Mouse (Mus musculus) urinary bladder, postnatal 25 days (tissue): Measurements from ENCODE around the gene Slc30a4.

ENCODE experiments used
- DNase-seq: peaks from one replicate; pipeline ENCODE4 v3.0.0; 2022; ENCODE audit warnings: low spot score

Gene Slc30a4

DNA sequence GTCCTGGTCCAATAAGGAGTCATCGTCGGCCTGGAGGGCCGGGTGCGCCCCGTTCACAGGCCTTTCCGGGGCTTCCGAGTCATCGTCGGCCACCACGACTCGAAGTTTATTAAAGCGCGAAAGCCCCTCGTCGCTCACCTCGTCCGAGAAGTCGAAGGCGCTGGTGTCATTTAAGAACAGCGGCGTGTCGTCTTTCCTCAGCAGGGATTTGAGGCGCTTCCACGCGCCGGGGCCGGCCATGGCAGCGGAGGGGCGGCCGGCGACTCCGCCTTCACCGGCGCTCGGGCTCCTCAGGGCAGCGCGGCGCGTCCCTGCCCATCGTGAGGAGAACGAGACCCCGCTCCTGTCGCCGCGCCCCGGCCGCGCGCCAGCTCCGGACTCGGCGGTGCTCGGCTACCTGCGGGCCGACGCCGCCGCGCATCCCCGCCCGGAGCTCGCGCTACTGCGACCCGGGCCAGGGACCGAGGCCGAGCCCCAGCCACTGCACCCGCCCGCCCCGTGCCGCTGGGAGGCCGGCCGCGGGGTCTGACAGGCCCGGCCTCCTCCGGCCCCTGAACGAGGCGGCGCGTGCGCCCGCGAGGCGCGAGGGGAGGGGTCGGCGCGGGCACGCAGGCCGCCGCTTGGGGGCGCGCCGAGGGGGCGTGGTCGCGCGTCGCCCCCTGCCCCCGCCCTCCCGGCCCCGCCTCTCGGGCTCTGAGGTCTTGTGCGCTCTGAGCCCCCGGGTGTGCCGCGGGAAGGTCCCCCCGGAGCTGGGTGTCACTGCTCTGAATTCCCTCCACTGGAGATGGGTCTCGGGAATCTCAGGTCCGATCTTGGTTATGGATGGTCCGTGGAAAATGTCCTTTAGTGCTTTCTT, at the start of gene Slc30a4:
Gene Slc30a4 (minus strand): TSS at position 483 of the 856 bp plus-strand sequence.
- DNase-seq = peak; percentile 72

DNA sequence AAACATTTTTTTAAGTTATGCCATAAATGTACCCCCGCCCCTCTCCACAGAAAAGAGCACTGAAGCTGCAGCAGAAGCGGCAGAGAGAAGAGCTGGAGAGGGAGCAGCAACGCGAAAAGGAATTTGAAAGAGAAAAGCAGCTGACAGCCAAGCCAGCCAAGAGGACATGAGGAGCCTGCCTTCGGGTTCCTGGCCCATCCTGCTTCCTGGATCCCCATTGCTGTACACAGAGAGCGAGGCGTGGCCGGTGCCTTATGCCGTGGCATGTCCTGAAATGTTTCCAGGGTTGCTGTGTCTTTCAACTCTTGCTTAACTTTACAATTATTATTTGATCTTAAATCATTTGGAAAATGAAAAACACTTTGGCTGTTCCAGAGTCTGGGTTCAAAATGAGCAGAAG, 44.0 kb upstream of the Slc30a4 start:
- no peak for DNase-seq

DNA sequence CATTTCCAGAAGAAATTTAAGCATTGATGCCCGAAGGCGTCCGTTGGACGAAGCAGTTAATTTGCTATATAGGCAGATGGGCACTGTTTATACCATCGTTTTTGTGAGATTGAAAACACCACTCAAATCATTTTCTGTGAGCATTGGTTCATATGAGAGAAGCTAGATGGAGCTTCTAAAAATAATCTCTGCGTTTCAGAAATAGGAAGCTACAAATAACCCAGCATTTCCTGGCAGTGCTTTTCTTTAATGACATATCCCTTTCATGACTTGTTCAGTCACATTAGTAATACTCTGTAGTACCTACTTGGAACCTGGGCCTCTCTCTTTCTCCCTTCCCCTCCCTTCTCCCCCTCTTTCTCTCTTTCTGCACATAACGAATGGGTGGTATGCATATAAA, 36.6 kb upstream of the Slc30a4 start:
- DNase-seq = no peak

DNA sequence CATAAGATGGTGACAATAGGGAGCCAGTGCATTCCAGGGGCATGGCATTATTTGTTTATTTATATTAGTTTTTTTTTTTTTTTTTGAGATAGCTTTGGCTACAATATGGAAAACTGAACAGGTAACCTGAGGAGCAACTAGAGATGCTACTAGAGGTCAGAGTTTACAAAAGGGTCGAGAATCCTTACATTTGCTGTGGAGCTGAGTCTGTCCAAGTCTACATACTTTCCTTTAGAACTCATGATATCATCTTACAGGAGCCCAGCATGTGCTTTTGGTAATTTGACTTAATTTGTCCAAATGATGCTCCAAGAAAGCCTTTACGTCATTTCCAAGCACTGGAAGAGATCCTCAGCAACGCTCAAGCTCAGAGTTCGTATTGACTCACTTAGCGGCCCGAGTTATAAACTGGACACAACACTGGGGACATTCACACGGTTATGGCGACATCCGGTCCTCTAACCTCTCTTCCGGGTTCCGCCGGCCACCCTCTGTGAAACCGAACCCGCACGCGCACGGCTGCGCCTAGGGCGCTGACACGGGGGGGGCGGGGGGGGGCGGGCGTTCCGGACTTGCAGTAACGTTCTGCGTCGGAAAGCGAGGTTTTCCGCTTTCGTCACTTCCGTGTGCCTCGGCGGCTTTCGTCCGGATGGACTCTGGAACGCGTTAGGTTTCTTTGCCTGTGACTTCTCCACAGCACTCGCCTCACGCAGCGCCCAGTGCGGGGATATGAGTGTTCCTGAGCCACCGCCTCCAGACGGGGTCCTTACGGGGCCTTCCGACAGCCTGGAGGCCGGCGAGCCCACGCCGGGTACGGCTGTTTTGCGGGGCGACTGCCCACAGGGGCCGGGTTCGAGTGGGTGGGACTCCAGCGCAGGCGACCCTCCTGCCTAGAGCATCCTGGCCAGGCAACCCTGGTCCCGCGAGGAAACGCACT, 35.7 kb upstream of the Slc30a4 start, which contains the start of gene Bloc1s6:
Gene Bloc1s6 (plus strand): TSS at position 610 of the 937 bp plus-strand sequence.
- DNase-seq = peak; percentile 82

DNA sequence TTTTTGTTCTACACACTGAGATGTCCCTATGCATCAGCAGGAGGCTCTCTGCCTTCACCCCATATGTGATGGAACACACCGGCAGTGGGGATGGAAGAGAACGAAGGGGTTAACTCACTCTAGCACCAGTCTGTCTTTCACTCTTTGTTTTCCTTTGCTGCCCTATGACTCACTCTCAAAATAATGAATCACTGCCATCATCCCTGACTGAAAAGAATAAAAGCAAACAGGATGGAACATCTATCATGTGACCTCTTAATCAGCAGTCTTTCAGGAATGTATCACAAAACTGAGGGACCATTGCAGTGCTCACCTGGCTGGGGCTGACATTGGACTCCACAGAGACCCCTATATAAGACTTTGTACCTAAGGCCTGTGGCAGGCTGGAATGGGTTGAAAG, 29.0 kb upstream of the Slc30a4 start:
- DNase-seq = no peak

DNA sequence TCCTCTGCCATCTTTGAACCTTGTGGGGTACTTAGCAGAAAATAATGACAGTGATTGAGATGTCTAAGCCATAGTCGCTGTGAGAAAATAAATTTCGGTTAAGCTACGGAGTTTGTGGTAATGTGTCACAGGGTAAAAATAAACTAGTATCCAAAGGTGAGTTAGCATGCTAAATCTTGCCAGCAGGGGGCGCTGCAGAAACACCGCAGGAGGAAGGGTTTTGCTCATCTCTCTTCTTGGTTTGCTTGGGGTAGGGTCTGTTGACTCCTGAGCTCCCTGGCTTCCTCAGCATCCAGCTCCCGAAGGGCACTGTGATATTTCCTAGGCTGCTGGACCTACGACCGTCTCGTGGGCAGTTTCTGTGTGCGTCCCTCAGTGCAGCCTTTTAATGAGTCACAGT, 23.1 kb upstream of the Slc30a4 start:
- peak; percentile 31 for DNase-seq

DNA sequence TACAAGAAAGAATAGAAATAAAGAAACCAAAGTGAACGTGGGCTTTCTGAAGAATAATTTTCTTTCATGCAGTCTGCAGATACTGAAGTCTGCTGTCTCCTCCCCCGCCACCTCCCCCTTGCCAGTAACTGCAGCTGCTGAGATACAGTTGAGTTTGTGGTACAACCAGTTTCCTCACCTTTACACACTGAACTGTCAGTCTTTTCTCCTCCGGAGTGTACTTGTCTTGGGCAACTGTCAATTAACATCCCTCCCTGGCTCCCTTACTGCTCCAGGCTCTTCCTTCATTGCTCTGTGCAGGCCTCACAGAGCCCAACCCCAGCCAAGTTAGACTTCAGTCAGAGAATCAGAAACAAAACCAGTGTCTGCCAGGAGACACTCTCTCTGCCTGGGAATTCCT, 18.1 kb upstream of the Slc30a4 start:
- DNase-seq = no peak

DNA sequence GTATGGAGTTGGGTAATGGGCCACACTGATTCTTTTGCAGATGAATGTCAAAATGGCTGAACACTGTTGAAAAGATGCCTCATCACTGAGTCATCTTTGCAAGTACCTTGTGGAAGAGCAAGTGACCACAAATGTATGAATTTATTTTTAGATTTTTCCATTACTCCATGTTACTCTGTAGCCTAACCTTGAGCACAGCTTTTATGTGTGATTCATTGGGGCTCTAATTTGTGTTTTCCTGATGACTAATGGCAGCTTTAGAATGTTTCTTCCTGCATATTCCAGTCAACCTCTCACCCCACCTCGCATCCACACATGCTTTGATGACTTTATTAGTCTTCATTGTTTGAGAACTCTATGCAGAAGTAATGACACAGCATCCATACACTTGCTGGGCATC, 16.8 kb upstream of the Slc30a4 start:
- no peak for DNase-seq

DNA sequence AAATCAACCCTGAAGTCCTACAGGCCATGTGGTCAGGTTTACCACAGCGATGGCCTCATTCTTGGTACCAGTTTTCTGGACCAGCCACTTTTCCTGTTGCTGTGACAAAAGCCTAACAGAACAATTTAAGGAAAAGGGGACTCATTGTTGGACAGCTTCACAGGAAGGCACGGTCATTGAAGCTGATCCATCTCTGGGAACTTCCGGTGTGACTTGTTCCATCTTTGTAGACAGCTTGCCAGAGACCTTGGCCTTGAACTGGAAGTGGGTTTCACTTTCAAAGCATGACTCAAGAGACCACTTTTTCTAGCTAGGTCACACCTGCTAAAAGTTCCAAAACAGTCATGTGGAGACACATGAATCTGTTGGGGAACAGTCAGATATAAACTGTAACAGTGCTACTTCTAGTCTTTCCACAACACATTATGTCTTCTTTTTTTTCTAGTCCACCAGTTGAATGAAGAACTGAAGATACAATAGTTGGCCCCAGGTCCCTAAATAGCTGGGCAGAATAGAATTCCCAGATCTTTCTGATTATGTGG, 13.9 kb upstream of the Slc30a4 start:
- no peak for DNase-seq

DNA sequence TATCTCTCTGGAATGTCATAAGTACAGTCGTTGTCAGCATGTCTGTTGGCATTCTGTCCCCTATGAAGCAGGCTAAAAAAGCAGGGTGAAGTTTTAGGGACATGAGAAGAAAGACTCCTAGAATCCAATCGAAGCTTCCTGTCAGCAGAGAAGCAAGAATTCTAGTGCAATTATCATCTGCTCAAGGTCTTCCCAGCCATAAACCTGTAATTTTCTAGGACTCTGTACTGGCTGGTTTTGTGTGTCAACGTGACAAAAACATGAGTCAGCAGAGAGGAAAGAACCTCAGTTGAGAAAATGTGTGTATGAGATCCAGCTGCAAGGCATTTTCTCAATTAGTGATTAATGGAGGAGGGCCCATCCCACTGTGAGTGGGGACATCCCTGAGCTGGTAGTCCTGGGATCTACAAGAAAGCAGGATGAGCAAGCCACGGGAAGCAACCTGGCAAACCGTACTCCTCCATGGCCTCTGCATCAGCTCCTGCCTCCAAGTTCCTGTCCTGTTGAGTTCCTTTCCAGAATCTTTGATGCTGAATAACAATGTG, 12.8 kb upstream of the Slc30a4 start:
- DNase-seq = no peak

DNA sequence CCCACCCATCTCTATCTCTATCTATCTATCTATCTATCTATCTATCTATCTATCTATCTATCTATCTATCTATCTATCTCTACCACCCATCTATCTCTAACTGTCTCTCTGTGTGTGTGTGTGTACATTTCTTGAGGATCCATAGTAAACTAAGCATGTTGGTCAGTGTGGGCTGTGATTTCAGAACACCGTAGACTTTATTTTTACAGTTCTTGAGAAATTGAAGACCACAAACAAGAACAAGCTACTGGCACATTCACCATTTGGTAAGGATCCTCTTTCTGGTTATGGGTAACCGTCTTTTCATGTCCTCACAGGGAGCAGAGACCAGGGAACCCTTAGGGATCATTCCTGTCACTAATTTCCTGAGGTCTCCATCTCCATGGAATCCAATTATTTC, 10.4 kb upstream of the Slc30a4 start:
- DNase-seq = no peak

DNA sequence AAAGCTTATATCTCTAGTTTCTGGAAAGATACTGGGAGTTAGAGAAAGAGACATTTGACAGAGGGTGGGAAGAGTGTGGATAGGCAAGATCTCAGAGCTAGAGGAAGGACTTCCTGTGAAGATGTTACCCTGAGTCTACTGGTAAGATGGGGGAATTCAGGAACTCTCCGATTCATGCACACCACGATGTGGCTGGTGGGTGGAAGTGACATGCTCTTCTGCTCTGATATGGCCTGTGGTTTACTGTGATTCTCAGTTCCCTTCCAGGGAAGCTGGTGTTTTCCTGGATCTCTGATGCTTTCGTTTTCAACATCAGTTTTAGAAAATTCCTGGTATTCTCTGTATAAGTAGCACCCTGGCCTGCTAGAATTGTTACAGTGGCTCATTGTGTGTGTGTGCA, 9.4 kb upstream of the Slc30a4 start:
- no peak for DNase-seq

DNA sequence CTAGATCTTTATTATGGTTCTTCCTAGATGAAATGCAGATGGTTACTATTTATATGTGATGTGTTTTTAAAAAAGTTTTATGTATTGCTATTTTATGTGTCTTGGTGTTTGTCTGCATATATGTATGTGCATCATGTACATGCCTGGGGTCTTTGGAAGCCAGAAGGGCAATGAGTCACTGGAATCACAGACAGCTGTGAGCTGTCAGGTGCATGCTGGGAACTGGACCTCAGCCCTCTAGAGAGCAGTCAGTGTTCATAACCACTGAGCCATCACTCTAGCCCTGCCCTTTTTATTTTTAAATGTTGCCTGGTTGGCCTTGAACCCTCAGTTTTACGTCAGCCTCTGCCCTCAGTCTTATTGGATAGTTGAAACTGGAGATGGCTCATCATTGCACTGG, 6.7 kb upstream of the Slc30a4 start:
- DNase-seq = no peak

DNA sequence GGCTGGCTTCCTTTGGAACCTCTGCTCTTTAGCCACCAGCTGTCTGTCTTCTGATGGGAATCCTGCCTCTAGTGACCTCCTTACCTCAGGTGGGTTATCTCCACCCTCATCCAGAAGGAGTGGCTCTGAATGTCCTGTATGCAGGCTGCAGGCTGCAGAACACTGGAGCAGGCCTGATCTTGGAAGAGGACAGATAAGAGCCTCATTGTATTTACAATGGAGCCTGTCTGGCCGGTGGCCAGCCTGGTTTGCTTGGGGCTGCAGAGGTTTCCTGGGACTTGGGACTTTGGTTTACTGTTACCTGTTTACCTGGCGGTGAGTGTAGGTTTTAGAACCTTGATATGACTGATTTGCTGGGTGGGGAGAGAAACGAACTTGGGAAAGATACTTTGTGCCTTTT, 5.6 kb upstream of the Slc30a4 start:
- no peak for DNase-seq

DNA sequence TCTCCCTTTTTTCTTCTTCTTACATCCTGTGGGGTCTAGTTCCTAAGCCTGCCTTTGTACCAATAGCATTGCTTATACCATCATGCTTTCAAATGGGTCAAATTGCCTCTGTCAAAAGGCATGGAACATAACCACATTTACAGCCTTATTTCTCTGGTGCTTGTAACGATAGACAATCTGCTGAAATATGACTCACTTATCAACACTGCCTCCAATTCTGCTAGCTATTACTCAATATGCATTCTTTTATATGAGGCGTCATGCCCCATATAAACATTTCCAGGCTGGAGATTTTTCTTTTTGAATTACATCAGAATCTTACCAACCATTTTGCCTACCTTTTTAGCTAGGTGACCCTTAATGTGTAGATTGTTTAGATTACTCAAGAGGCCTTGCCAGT, 2.1 kb upstream of the Slc30a4 start:
- no peak for DNase-seq

DNA sequence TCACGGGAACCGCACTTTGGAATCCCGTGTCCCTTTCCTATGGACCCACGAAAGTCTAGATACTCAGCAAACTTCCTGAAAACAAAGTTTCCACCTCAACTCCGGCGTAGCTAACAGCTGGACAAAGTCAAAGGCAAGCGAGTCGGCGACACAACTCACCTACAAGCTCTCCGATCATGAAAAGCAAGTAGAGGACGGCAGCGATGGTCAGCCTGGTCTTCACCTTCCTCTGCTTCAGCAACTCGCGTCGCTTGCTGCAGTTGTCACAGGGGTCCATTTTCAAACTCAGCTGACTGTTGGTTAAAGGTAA, 637 bp downstream of the Slc30a4 start:
- no peak for DNase-seq

DNA sequence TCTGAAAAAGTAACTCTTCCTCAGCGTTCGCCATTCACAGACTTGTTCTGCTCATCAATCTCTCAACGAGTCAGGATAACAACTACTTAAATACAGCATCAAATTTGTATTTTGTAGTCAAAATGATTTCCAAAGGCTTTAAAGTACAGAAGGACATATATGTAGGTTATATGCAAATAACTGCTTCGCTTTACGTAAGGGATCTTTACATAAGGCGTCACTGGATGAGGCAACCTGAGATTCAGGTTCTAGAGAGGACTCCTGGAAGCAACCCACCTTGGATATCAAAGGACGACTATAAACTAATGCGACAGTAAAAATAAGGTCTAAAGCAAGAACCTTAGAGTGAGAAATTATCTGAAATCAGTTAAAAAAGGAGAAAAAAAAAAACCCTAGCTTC, 1.5 kb downstream of the Slc30a4 start:
- no peak for DNase-seq

DNA sequence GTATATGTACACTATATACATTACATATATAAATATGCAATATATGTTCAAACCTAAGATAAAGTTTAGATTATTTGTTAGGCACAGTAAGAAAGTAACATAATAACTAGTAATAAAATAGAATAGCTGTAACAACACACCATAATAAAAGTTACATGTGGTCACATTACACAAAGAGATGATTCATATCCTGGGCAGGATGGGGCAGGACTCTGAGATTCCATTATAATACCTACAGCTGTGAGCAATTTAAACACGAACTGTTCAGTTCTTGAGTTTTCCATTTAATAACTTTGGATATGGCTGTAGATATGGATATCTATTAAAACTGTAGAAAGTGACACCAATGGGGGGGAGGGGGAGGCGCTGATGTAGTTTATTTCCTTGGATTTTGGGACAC, 4.9 kb downstream of the Slc30a4 start:
- DNase-seq = no peak

DNA sequence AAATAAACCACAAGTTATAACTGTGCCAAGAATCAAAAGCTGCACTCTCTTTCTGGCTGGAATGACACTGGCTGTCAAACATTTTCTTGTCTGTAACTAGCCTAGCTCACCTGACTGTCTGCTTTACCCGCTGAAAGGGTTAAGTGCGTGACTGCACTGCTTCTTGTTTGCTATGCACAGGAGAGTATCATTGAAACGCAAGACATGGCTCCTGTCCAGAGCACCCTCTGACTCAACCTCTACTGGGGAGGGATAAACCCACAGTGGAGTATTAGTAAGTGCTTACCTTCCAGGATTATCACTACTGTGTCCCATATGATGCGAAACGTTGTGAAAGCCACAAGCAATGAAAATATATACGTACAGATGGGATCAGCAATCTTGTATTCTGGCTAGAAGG, 15.8 kb downstream of the Slc30a4 start:
- DNase-seq = no peak

DNA sequence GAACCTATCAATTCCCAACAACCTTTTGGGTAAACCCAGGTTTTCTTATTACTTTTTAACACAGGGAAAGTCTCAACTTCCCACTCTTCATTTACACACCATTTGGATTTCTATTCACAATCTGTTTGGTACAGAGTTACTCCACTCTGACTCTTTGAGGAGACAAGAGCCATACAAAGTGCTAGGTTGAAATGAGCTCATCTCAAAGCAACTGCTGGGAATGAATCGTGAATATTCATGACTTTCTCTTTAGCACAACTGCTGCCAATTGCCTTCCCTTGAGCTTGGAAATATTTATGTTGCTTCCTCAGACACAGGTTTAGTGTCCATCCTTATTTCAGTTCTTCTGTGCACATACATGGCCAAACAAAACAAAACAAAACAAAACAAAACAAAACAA, 18.8 kb downstream of the Slc30a4 start:
- DNase-seq = no peak

DNA sequence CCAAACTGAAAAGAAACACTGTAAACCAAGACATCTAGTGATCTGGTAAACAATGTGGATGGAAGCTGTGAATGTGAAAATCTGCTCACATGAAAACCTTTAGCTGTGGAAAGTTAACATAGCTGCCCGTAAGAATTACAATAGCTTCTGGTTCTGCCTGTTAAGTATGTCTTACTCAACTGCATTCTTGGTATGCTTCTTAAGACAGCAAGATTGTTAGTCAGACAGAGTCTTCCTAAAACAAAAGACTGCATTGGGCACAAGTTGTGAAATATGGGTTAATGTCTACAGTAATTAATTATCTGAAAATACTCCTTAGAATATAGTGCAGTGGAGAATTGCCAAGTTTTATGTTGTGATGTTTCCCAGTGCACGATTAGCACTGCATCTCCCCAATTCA, 19.9 kb downstream of the Slc30a4 start:
- no peak for DNase-seq

DNA sequence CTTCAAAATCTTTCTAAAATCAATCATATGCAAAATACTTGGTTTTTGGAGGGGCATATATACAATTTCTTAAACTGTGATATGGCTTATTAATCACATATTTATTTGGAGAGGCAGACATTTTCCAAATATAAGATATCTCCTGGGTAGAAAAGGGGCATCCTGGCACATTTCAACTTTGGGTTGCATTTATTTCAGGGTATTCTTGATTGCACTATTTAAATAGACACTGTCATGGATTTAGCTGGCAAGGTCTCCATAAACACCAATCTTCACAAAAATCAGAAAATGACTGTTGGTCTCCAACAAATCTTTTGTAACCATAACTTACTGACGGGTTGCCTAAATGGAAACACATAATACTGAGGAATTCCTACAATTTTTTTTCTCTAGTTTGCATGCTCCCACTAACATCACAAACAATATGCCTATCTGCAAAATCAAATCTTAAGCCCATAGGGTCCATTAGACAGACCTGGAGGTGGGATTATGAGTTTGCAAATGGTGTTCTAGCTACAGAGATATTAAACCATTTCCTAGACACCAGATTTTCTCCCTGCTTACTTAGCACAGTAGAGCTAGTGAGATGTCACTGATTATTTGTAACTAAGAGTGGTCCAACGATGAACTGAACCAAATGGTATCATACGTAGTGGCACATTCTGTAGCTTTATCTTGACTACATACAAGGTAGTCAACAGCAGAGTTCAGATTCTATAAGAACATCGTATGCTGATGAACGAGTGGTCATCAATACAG, 20.9 kb downstream of the Slc30a4 start:
- no peak for DNase-seq
